Mouse (Mus musculus) embryo, embryonic 11.5 days (tissue): Measurements from ENCODE around the gene Gnb1.

Experiments
- DNase-seq: peaks from one replicate; pipeline ENCODE4 v3.0.0-alpha.2; 2012; ENCODE audit warnings: low read depth, low spot score

Gnb1 gene

DNA sequence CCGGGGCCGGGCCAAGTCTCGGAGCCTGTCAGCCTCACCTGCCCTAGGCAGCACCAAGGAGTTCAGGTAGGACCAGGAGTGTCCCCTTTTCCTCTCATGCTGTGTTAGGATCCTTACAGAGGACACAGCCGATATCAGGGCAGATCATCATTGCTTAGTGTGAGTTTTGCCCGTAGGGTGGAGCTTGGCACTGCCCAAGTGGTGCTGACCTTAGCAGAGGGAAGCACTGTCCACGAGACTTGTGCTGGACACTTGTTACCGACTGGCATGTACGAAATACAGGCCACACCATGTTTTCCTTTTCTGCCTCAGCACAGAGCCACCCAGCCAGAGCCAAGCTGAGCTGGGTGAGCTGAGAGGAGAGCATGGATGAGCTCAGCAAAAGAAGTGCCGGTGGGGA lies 86.0 kb downstream of the Gnb1 start:
- no peak for DNase-seq

DNA sequence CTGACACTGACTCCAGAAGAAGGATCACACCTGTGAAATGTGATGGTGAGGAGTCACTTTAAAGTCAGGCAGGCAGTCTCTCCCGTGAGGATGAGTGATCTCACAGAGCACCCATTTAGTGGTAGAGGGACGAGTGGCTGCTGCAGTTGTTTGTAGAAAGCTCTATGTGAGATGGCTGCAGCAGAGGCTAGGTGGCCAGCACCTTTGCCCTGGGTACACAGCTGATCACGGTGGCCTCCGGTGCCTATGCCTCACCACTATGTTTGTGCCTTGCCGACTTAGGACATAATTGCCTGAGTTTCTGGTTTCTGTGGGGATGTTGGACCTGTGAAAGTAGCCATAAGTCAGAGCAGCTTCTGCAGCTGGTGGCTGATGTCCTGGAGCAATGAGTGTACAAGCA lies 86.6 kb downstream of the Gnb1 start:
- DNase-seq, result no peak

DNA sequence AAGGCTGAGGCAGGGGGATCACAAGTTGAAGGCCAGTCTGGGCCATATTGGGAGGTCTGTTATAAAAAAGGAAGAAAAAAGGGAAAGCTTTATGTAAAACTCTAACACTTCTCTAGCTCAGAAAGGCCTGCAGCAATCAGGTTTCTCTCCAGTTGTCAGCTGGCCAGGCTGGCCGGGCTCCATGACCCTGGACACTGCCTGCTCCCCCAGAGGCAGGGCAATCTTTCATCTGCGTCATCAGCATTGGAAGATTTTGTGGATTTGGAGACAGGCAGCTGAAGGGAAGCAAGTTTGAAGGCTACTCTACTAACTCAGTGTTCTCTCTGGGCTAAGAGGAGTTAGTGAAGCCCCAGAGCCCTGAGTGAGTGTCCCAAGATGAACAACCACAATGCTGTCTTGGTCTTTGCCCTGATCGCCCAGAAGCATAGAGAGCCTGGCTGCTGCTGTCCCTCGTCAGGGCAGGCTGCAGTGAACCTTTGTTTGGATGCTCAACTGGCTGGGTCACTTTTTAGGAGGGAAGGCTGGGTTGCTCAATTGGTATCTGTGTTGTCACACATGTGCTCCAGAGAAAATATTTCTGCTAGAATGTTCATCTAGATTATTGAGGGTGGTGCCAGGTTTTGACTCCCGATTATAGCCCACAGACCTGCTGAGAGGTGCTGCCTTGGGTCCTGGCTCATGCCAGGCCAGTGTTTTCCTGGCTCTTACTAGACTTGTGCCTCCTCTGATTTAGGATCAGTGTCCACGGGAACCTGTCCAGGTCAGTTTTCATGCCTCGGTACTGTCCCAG lies 87.4 kb downstream of the Gnb1 start:
- DNase-seq, result no peak

DNA sequence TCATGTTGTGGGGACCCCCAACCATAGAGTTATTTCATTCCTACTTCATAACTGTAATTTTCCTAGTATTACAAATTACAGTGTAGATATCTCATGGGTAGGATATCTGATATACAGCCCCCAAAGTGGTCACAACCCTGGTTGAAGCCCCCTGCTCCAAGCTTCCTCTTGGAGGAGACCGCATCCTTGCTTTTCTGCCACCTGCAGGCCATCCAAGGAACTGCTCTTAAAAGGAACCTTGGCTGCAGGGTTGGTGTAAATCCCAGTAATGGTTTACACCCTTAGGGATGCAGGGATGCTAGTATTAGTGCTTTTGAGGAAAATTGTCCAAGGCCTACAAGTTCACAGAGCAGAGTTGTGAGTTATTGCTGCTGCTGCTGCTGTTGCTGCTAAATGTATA lies 89.3 kb downstream of the Gnb1 start:
- DNase-seq, result peak; percentile 41

DNA sequence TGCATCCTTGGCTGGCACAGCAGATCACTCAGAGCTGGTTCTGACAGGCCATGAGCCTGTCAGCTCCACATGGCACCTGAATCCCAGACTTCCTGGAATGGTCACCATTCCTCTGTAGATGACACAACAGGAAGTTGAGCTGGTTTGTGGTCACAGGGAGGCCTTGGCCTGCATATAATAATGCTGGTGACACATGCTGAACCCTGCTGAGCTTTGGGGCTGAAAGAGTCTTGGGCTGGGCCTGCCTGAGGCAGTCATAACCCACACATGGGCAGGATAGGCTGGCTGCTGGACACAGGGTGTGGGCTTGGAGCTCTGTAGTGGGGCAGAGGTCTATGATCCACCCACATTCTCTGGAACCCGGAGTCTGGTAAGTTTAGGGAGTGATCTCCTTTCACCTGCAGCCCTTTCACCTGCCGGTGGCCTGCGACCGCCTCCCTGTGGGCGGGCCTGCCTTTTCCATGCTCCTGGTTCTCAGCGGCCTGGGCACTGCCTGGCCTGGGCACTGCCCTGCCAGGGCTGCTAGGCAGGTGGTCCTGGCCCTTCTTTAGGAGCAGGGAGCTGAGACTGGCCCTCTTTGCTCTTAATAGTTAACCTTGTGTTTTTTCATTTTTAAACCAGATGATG lies 91.2 kb downstream of the Gnb1 start:
- no peak for DNase-seq

DNA sequence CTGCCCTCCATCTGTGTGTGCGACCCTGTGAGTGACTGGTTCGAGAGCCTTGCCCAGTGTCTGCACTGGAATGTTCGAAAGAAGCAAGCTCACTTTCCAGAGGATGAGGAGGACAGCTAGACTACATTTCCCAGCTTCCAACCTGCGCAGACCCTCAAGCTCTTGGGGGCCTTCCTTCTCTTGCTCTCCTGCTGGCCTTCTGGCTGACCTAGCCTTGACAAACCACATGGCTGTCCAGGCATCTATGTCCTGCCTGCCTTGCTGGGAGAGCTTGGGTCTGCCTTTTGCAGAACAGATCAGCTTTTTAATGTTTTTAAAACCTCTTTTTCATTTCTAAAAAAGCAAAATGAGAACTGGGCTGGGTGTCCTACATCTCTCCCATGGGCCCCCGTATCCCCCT lies 98.2 kb downstream of the Gnb1 start:
- DNase-seq, result no peak

DNA sequence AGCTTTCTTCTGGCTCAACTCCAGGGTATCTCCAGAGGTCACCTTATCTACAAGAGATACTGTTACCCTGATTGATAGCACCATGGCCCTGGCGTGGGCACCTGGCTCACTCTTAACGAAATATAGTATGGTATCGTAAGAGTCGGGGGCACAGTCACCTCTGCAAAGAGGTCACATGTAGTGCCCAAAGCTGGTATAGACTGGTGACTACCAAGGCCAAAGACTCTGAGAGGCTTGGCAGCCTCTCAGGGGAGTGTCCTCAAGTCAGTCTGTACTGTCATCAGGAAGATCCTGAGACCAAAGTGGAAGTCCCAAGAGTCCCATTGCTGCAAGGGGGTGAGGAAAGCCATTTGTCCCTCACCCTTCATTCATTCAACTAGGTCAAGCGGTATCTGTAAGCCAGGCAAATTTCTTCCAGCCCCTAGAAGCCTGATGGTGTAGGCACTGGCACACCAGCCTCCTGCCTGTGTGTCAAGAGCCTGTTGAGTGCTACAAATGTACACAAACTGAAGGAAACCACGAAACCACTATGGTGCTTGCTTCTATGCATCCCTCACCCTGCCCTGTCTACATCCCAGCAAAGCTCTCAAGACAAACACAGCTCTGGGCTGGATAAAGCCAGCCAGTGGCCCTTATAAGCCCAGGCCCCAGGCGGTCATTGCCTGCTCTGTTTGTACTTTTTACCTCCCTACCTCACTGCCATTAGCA lies 100.0 kb downstream of the Gnb1 start:
- DNase-seq, result no peak

DNA sequence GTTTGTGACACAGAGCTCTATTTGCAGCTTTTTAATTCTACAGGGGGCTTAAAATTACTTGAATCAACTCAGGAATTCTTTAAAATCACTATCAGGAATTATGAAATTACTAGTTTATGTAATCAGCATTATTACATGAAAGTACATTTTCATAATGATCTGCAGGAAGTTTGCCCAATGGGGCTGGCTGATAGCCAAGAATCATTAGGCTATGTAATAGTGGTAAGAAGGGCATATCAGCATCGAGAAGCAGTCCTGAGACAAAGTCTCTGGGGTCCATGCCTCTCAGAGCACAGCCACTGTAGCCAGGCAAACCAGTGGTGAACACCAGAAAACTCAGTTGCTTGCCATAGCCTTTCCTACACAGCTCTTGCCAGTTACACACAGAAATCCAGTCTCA lies 102.6 kb downstream of the Gnb1 start:
- DNase-seq, result no peak

DNA sequence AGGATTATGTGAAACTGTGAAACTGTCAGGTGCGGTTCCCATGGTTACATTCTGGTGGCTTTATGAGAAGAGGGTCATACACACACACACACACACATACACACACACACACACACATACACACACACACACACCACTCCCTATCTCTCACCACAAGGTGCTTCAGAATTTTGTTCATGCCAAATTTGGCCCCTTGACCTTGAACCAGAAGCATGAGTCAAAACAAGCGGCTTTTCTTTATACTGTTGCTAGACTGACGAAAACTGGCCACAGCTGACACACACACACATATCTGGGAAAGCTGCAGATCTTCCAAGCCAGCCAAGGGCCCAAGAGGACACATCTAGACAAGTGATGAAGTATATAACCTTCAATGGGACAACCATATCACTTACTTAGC lies 104.6 kb downstream of the Gnb1 start:
- no peak for DNase-seq

DNA sequence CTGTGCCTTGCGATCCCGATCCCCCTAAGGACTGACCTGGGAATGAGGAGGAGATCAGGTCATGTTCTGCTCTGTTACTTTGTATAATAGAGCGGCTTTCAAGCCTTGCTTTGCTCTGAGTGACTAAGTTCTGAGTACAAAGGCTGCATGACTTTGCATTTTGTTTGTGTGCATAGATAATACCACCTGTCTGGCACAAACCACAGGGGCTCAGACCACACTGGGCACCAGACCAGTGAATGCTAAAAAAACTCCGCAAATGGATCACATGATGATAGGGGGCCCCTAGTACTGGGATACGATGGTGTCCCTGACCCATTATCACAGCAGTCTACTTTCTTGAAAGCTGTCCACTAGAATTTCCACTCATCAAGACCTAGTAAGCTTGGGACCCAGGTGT lies 105.4 kb downstream of the Gnb1 start:
- no peak for DNase-seq

DNA sequence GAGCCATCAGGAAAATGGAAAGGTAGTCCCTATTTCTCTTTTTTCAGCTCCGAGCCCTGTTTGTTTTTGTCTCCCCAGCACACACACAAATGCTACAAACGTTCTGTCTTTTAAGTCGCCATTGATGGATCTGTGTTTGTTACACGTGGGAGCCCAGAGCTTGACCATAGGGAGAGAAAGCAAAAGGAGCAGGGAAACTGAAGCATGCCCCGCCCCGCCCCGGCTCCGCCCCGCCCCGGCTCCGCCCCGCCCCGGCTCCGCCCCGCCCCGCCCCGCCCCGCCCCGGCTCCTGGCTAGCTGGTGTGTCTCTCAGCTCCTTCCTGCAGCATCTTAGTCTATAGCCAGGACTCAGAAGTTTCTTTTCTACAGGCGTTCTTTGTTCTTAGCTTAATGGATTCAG lies 107.4 kb downstream of the Gnb1 start:
- DNase-seq, result no peak

DNA sequence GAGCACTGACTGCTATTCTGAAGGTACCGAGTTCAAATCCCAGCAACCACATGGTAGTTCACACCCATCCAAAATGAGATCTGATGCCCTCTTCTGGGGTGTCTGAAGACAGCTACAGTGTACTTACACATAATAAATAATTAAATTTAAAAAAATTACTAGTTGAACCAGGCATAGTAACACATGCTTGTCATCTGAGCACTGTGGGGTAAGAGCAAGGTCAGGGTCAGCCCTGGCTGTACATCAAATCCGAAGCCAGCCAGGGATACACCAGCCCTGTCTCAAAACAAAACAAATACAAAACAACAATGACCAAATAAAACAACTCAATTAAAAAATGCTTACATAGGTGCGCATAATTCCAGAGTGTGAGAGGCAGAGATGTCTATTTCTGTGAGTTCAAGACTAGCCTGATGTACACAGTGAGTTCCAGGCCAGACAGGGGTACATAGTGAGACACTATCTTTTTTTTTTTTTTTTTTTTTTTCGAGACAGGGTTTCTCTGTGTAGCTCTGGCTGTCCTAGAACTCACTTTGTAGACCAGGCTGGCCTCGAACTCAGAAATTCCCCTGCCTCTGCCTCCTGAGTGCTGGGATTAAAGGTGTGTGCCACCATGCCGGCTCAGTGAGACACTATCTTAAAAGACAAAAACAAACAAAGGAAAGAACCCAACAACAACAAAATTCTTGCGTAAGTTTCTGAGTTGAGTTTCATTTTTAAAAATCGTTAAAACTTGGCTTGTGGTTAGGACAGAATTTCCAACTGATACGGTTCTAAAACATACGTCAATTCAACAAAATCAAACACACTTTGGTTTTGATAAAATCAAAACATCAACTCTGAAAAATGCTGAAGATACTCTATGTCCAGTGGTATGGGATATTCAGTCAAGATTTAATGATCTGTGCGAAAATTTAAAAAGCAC lies 109.0 kb downstream of the Gnb1 start:
- no peak for DNase-seq

DNA sequence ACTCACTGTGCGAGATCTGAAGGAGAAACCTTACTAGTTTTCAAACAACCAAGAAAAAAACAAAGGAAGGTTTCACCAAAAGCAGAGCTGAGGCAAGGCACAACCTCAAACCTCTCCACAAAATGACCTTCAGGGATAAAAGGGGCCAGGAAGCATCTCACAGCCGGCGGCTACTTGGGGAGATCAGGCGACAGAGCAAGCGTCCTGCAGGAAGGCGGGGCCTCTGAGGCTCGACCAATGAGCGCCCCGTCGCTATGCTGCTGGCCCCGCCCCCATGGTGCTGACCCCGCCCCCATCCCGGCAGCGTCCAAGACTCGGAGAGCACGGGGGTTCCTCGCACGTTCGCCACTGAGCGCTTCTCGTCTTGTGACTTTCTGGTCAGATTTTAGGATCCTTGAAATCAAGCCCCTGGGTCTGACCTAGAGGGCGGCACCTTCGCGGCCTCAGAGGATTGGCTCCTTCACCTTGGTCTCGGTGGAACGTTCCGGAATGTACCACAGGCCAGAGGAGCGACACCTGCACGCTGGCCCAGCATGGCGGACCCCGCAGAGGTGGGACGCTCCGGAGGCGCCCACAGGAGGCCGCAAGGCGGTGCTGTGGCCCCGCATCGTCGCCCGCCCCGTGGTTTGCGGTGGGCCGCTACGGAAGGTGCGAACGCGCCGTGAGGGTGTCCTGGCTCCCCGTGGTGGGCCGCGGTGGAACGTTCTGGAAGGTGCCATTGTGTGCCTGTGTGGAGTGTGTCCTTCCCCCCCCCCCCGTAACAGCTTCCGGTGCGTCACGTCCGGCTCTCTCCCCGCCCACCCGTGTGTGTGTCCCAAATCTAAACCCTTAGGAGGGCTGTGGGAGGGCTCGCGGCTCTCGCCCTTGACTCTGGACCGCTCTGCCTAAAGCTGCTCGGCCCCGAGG lies 110.2 kb downstream of the Gnb1 start, which contains the start of gene Slc35e2:
Gene Slc35e2 (plus strand): TSS at position 326 of the 906 bp plus-strand sequence.
- DNase-seq, result peak; percentile 87

DNA sequence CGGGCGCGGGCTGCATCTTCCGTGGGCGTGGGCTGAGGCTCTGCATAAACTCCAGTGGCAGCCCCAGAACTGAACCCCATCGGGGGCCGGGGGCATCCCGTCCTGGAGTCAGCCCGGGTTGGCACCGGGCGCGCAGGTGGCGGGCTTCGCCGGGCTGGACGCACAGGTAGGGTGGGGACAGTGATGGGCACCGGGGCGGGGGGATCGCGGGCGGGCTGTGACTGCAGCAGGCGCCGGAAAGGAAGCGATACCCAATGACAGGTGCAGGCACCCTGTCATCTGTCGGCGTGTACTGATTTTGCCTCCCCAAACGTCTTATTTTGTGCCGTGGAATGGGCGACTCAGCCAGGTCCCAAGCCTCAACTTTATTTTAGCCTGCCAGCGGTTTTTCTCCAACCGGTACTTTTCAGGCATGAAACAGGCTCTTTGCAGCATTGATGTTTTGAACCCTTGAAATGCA lies 110.9 kb downstream of the Gnb1 start:
- DNase-seq, result no peak

DNA sequence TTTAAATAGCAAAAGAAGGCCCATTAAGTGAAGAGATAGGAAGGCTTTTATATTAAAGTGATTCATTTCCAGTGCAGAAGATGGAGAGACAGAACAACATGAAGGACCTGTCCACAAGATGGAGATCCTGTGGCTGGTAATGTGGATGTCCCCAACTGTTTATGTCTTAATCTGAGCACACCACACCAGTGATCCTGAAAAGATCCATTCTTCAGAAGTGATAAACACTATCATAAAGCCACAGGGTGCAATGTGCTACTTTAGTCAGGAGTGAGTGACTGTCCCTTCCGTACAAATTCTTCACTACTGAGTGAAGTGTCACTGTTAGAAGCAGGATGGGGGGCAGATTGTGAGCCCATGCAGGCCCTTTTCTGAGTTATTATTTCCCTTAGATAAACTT lies 111.6 kb downstream of the Gnb1 start:
- no peak for DNase-seq

DNA sequence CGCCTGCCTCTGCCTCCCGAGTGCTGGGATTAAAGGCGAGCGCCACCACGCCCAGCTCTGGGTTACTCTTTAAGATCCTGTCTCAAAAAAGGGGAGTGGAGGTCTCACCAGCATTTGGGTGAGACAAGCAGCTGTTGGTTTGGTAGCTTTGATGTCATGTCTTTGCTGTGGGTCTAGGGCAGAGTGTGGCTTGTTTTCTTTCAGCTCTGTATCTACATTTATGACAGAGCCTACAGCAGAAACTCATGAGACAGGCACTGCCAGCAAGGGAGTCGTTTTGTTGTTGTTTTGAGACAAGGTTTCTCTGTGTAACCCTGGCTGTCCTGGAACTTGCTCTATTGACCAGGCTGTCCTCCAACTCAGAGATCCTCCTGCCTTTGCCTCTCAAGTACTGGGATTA lies 112.6 kb downstream of the Gnb1 start:
- no peak for DNase-seq

DNA sequence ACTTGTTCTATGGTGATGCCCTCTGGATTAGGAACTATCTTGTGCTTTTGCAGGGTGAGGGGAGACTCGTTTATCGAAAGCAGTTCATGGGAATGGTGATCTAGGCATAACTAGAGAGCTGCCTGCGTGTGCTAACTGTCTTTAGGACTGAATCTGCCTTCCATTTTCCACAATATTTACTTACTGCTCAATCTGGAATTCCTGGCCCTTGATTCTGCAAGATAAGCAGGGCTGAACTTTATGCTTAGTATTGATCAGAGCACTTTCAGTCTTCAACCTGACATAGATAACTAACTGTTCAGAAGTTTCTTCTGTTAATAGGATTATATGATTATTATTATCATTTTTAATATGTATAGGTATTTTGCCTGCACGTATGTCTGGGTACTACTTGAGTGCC lies 114.0 kb downstream of the Gnb1 start:
- DNase-seq, result no peak

DNA sequence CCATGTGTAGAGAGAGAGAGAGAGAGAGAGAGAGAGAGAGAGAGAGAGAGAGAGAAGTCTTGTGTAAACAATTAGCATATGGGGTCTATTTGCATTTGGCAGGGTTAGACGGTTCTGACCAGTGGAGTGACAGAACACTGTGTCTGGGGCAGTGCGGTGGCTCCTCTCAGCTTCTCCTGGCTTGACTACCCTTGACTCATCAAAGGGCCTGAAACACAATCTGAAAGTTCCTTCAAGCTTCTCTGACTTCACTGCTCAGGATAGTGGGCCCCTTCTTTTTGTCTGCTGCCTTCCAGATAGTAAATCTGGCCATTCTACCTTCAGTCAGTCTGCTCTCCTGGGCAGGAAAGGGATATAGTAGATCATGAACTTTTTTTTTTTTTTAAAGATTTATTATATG lies 115.7 kb downstream of the Gnb1 start:
- no peak for DNase-seq
